29 mouse cellular contexts compared by ENCODE assay signal in genomic region chr11:120406445-120406844, GRCm38 (mm10). TPM values are rescaled to one million over a fixed set of nuclear protein-coding genes. Genes with fewer than 3 reads are reported as not detected.
DNase-seq lines count a peak whose midpoint lies in the region; ATAC-seq and TF ChIP-seq lines count a peak whose summit lies in the region.
"Had no signal": no experiment of that assay in that cellular context is flagged by ENCODE, and none has a peak within 500 bp of the region (broad histone marks: within the 10 kb centered on the region; RNA-seq: fewer than 3 reads in every experiment).

No protein-coding gene starts in this region.

- 72% methylated on average over 1 of the region's 1 CpGs for WGBS in liver, embryonic 11.5 days
- 80% methylated on average over 1 of the region's 1 CpGs for WGBS in liver, postnatal 0 days (ENCODE audit: insufficient replicate concordance)
- WGBS in liver, embryonic 15.5 days (ENCODE audit: insufficient replicate concordance), result 35% methylated on average over 1 of the region's 1 CpGs

- H3K9me3 ChIP-seq in liver, embryonic 11.5 days (ENCODE audit: control insufficient read depth, low read length), result no peaks in the 10 kb centered on the region
- no peaks in the 10 kb centered on the region for H3K9me3 ChIP-seq in liver, postnatal 0 days (ENCODE audit: low read length)
- H3K9me3 ChIP-seq in MEL (replicated peaks; ENCODE audit: insufficient read depth, low read length), result no peaks in the 10 kb centered on the region
- no peaks in the 10 kb centered on the region for H3K9me3 ChIP-seq in liver, embryonic 15.5 days (replicated peaks)
- H3K9me3 ChIP-seq: forebrain, embryonic 10.5 days; forebrain, embryonic 13.5 days; heart, embryonic 15.5 days; hindbrain, embryonic 10.5 days; hindbrain, embryonic 13.5 days had no signal

- no peak overlapping the region for H3K4me3 ChIP-seq in liver, embryonic 11.5 days (ENCODE audit: low read depth, low read length)
- no peak overlapping the region for H3K4me3 ChIP-seq in liver, postnatal 0 days (ENCODE audit: low read depth, low read length)
- H3K4me3 ChIP-seq in MEL (ENCODE audit: control insufficient read depth in 1 of 2, insufficient read depth in 1 of 2, low read depth in 2 of 2, low read length in 2 of 2), result no peak overlapping the region
- H3K4me3 ChIP-seq in liver, embryonic 15.5 days (replicated peaks), result no peak overlapping the region
- H3K4me3 ChIP-seq: forebrain, embryonic 10.5 days; forebrain, embryonic 13.5 days; heart, embryonic 15.5 days; hindbrain, embryonic 10.5 days; hindbrain, embryonic 13.5 days had no signal

- H3K27me3 ChIP-seq in liver, embryonic 11.5 days (replicated peaks; ENCODE audit: control insufficient read depth, insufficient read depth, low read length), result no peaks in the 10 kb centered on the region
- H3K27me3 ChIP-seq in liver, postnatal 0 days (ENCODE audit: insufficient read depth, low read length), result no peaks in the 10 kb centered on the region
- H3K27me3 ChIP-seq in MEL (ENCODE audit: control insufficient read depth in 1 of 2, insufficient read depth in 2 of 2, low read length in 2 of 2), result no peaks in the 10 kb centered on the region
- H3K27me3 ChIP-seq in liver, embryonic 15.5 days, result no peaks in the 10 kb centered on the region
- H3K27me3 ChIP-seq: forebrain, embryonic 13.5 days; heart, embryonic 15.5 days; hindbrain, embryonic 13.5 days; Patski had no signal

- no peak overlapping the region for H3K9ac ChIP-seq in liver, embryonic 11.5 days (ENCODE audit: low read depth, low read length)
- no peak overlapping the region for H3K9ac ChIP-seq in liver, postnatal 0 days (replicated peaks)
- no peak overlapping the region for H3K9ac ChIP-seq in MEL (ENCODE audit: control insufficient read depth, low read depth, low read length, poor library complexity, severe bottlenecking)
- H3K9ac ChIP-seq in liver, embryonic 15.5 days, result no peak overlapping the region
- H3K9ac ChIP-seq: forebrain, embryonic 13.5 days; heart, embryonic 15.5 days; hindbrain, embryonic 13.5 days had no signal

- no peak for DNase-seq in liver, embryonic 11.5 days (ENCODE audit: low spot score)
- DNase-seq in liver, postnatal 0 days, result no peak
- peak; percentile 30 for DNase-seq in MEL (ENCODE audit: low read depth, low spot score)
- DNase-seq in spleen, postnatal 10 days (ENCODE audit: low spot score in 2 of 2), result no peak
- no peak for DNase-seq in right cerebral cortex, adult 18-20 months
- DNase-seq: adrenal gland, postnatal 10 days; adrenal gland, postnatal 36 days; cerebellum, adult 18-20 months; cerebellum, adult 9-10 months; cerebellum, postnatal 14 days; gastrocnemius, postnatal 10 days; gastrocnemius, postnatal 36 days; heart, postnatal 10 days; heart, postnatal 36 days had no signal

- TF ChIP-seq CTCF in liver, postnatal 0 days (IDR thresholded peaks at IDR 0.05; ENCODE audit: low read depth), result no peak
- TF ChIP-seq CTCF in MEL (IDR thresholded peaks at IDR 0.05 in 2 of 3, conservative IDR thresholded peaks at IDR 0.05 in 1 of 3; ENCODE audit: control insufficient read depth in 1 of 3, insufficient read depth in 1 of 3, low read depth in 2 of 3, low read length in 3 of 3, poor library complexity in 1 of 3, severe bottlenecking in 1 of 3), result no peak

- TF ChIP-seq RAD21 in MEL (IDR thresholded peaks at IDR 0.05; ENCODE audit: low read depth, low read length), result no peak

- no peak for ATAC-seq in liver, embryonic 11.5 days (replicated peaks; ENCODE audit: low FRiP score)
- ATAC-seq in liver, postnatal 0 days, result no peak
- ATAC-seq in liver, embryonic 15.5 days (ENCODE audit: insufficient read depth), result no peak
- ATAC-seq: CD4-positive, CD25-positive, alpha-beta regulatory T cell, adult 4 months; forebrain, embryonic 13.5 days; forebrain, embryonic 16.5 days; hindbrain, embryonic 16.5 days; Patski had no signal

- H3K4me1 ChIP-seq in liver, embryonic 11.5 days (replicated peaks; ENCODE audit: control insufficient read depth, insufficient read depth, low read length), result peaks cover 19% of the 10 kb centered on the region
- no peaks in the 10 kb centered on the region for H3K4me1 ChIP-seq in liver, postnatal 0 days (ENCODE audit: insufficient read depth)
- peaks cover 23 to 28% of the 10 kb centered on the region in 2 experiments for H3K4me1 ChIP-seq in MEL (ENCODE audit: control insufficient read depth in 1 of 2, insufficient read depth in 2 of 2, low read length in 2 of 2)
- peaks cover 34% of the 10 kb centered on the region for H3K4me1 ChIP-seq in liver, embryonic 15.5 days (replicated peaks)
- H3K4me1 ChIP-seq: forebrain, embryonic 10.5 days; forebrain, embryonic 13.5 days; heart, embryonic 15.5 days; hindbrain, embryonic 10.5 days; hindbrain, embryonic 13.5 days had no signal

- TF ChIP-seq EP300 in liver, postnatal 0 days (IDR thresholded peaks at IDR 0.05; ENCODE audit: low read depth), result no peak
- TF ChIP-seq EP300 in MEL (IDR thresholded peaks at IDR 0.05; ENCODE audit: low read depth in 1 of 2, low read length in 2 of 2), result no peak

- H3K36me3 ChIP-seq in liver, embryonic 11.5 days (ENCODE audit: control insufficient read depth, insufficient read depth, low read length), result peaks cover 56% of the 10 kb centered on the region
- peaks cover 95% of the 10 kb centered on the region for H3K36me3 ChIP-seq in liver, postnatal 0 days (replicated peaks; ENCODE audit: insufficient read depth, low read length)
- H3K36me3 ChIP-seq in MEL (ENCODE audit: control insufficient read depth in 1 of 2, insufficient read depth in 2 of 2, low read length in 2 of 2), result peaks cover 33 to 38% of the 10 kb centered on the region in 2 experiments
- H3K36me3 ChIP-seq in liver, embryonic 15.5 days (replicated peaks), result peaks cover 100% of the 10 kb centered on the region

- TF ChIP-seq POLR2A in MEL (IDR thresholded peaks at IDR 0.05; ENCODE audit: control insufficient read depth in 1 of 2, insufficient read depth in 1 of 2, low read depth in 1 of 2, low read length in 2 of 2, poor library complexity in 1 of 2), result no peak

- no peaks in the 10 kb centered on the region; the same call in 1 of the 2 replicates for H3K79me2 ChIP-seq in MEL (ENCODE audit: control insufficient read depth, insufficient read depth, low read length, poor library complexity)

- no peak overlapping the region for H3K4me2 ChIP-seq in liver, embryonic 11.5 days
- no peak overlapping the region for H3K4me2 ChIP-seq in liver, postnatal 0 days (ENCODE audit: low read depth, low read length)
- H3K4me2 ChIP-seq in liver, embryonic 15.5 days, result no peak overlapping the region; the same call in 1 of the 2 replicates
- H3K4me2 ChIP-seq: forebrain, embryonic 13.5 days; heart, embryonic 11.5 days; heart, embryonic 15.5 days; hindbrain, embryonic 13.5 days had no signal

- peak overlapping the region; percentile 45 for H3K27ac ChIP-seq in liver, embryonic 11.5 days (ENCODE audit: low read depth, low read length)
- no peak overlapping the region for H3K27ac ChIP-seq in liver, postnatal 0 days (ENCODE audit: low read depth)
- peak overlapping the region; percentile 59 for H3K27ac ChIP-seq in MEL (ENCODE audit: control insufficient read depth, low read depth, low read length)
- peak overlapping the region; percentile 42; the same call in 1 of the 2 replicates for H3K27ac ChIP-seq in liver, embryonic 15.5 days (replicated peaks)
- H3K27ac ChIP-seq: forebrain, embryonic 10.5 days; forebrain, embryonic 13.5 days; heart, embryonic 15.5 days; hindbrain, embryonic 10.5 days; hindbrain, embryonic 13.5 days had no signal

TF ChIP-seq in MEL, 35 proteins besides CTCF, POLR2A, EP300 and RAD21 (continues in another document):
- TF ChIP-seq GABPA (IDR thresholded peaks at IDR 0.05; ENCODE audit: low read depth, low read length), result no peak

RNA-seq across cellular contexts. Expression of gene Faap100, which starts 27.9 kb away (rescaled TPM):
- 22.8 and 23.2 TPM in 2 replicates for polyA plus RNA-seq in liver, embryonic 11.5 days (2014; fragmentation: Nextera tagmentation; extraction: Ambion mirVana)
- 5.5 and 5.8 TPM in 2 replicates for polyA plus RNA-seq in liver, postnatal 0 days (2015; fragmentation: Nextera tagmentation; extraction: Ambion mirVana)
- 34.9 and 45.7 TPM in 2 replicates for total RNA-seq in MEL (2012; rRNA removed)
- 10 to 100 TPM in 1 of 2 experiments, not detected in 1; 27.1 TPM for polyA plus RNA-seq in MEL (2012; ENCODE audit: insufficient read depth in 1 of 2, insufficient read length in 2 of 2, low read depth in 1 of 2, low replicate concordance in 2 of 2, missing spikeins in 1 of 2)
- polyA plus RNA-seq in liver, embryonic 15.5 days (2015; fragmentation: Nextera tagmentation; extraction: Ambion mirVana), result 6.2 and 7.2 TPM in 2 replicates

RNA-seq across cellular contexts. Expression of gene Nploc4, which starts 31.1 kb away (rescaled TPM):
- polyA plus RNA-seq in liver, embryonic 11.5 days (2014; fragmentation: Nextera tagmentation; extraction: Ambion mirVana), result 44.5 and 47.2 TPM in 2 replicates
- 12.5 and 12.8 TPM in 2 replicates for polyA plus RNA-seq in liver, postnatal 0 days (2015; fragmentation: Nextera tagmentation; extraction: Ambion mirVana)
- 77.4 and 88.3 TPM in 2 replicates for total RNA-seq in MEL (2012; rRNA removed)
- 100 to 1,000 TPM; 117 to 352 TPM for polyA plus RNA-seq in MEL (2012; ENCODE audit: insufficient read depth in 1 of 2, insufficient read length in 2 of 2, low read depth in 1 of 2, low replicate concordance in 2 of 2, missing spikeins in 1 of 2)
- polyA plus RNA-seq in liver, embryonic 15.5 days (2015; fragmentation: Nextera tagmentation; extraction: Ambion mirVana), result 20.6 and 24.3 TPM in 2 replicates

RNA-seq across cellular contexts. Expression of gene Tspan10, which starts 36.0 kb away (rescaled TPM):
- polyA plus RNA-seq in liver, embryonic 11.5 days (2014; fragmentation: Nextera tagmentation; extraction: Ambion mirVana), result 0.10 TPM in 1 of 2 replicates, not detected in the other
- polyA plus RNA-seq in liver, postnatal 0 days (2015; fragmentation: Nextera tagmentation; extraction: Ambion mirVana), result not detected in 2 replicates
- total RNA-seq in MEL (2012; rRNA removed), result 0.20 and 0.65 TPM in 2 replicates
- under 1 TPM in 1 of 2 experiments, not detected in 1; 0.29 TPM for polyA plus RNA-seq in MEL (2012; ENCODE audit: insufficient read depth in 1 of 2, insufficient read length in 2 of 2, low read depth in 1 of 2, low replicate concordance in 2 of 2, missing spikeins in 1 of 2)
- polyA plus RNA-seq in liver, embryonic 15.5 days (2015; fragmentation: Nextera tagmentation; extraction: Ambion mirVana), result not detected in 2 replicates
- total RNA-seq: ES-E14; gastrocnemius, postnatal 10 days; granulocyte monocyte progenitor cell, adult 5-6 weeks had no signal
- polyA plus RNA-seq: CD4-positive, CD25-positive, alpha-beta regulatory T cell, adult 4 months; forebrain, embryonic 13.5 days; forebrain, embryonic 16.5 days; heart, embryonic 11.5 days; hindbrain, embryonic 13.5 days; hindbrain, embryonic 16.5 days; Patski had no signal

RNA-seq across cellular contexts. Expression of gene Fscn2, which starts 45.1 kb away (rescaled TPM):
- 0.29 TPM in 1 of 2 replicates, not detected in the other for polyA plus RNA-seq in liver, embryonic 11.5 days (2014; fragmentation: Nextera tagmentation; extraction: Ambion mirVana)
- polyA plus RNA-seq in liver, postnatal 0 days (2015; fragmentation: Nextera tagmentation; extraction: Ambion mirVana), result not detected in 2 replicates
- total RNA-seq in MEL (2012; rRNA removed), result 0.29 and 0.62 TPM in 2 replicates
- polyA plus RNA-seq in MEL (2012; ENCODE audit: insufficient read depth in 1 of 2, insufficient read length in 2 of 2, low read depth in 1 of 2, low replicate concordance in 2 of 2, missing spikeins in 1 of 2), result under 1 TPM in 1 of 2 experiments, not detected in 1; 0.61 TPM
- polyA plus RNA-seq in liver, embryonic 15.5 days (2015; fragmentation: Nextera tagmentation; extraction: Ambion mirVana), result not detected in 2 replicates
- total RNA-seq: granulocyte monocyte progenitor cell, adult 5-6 weeks; heart, adult 8-10 months; heart, postnatal 10 days; heart, postnatal 36 days had no signal
- polyA plus RNA-seq: forebrain, embryonic 10.5 days had no signal

RNA-seq across cellular contexts. Expression of gene Pde6g, which starts 46.9 kb away (rescaled TPM):
- 0.18 and 0.51 TPM in 2 replicates for polyA plus RNA-seq in liver, embryonic 11.5 days (2014; fragmentation: Nextera tagmentation; extraction: Ambion mirVana)
- 0.20 TPM in 1 of 2 replicates, not detected in the other for polyA plus RNA-seq in liver, postnatal 0 days (2015; fragmentation: Nextera tagmentation; extraction: Ambion mirVana)
- total RNA-seq in MEL (2012; rRNA removed), result 0.35 and 0.46 TPM in 2 replicates
- polyA plus RNA-seq in MEL (2012; ENCODE audit: insufficient read depth in 1 of 2, insufficient read length in 2 of 2, low read depth in 1 of 2, low replicate concordance in 2 of 2, missing spikeins in 1 of 2), result under 1 TPM in 1 of 2 experiments, not detected in 1; 0.84 TPM
- polyA plus RNA-seq in liver, embryonic 15.5 days (2015; fragmentation: Nextera tagmentation; extraction: Ambion mirVana), result 0.17 TPM in 1 of 2 replicates, not detected in the other
- total RNA-seq: ES-E14; granulocyte monocyte progenitor cell, adult 5-6 weeks had no signal
- polyA plus RNA-seq: embryonic facial prominence, embryonic 14.5 days had no signal
